ENCODE assay signal across 27 mouse cellular contexts in genomic region chr10:69166514-69166913, GRCm38 (mm10). TPM values are rescaled to one million over a fixed set of nuclear protein-coding genes. Genes with fewer than 3 reads are reported as not detected.
DNase-seq lines count a peak whose midpoint lies in the region; ATAC-seq and TF ChIP-seq lines count a peak whose summit lies in the region.
"Had no signal": no experiment of that assay in that cellular context is flagged by ENCODE, and none has a peak within 500 bp of the region (broad histone marks: within the 10 kb centered on the region; RNA-seq: fewer than 3 reads in every experiment).

No protein-coding gene starts in this region.

- H3K27me3 ChIP-seq in hindbrain, postnatal 0 days (ENCODE audit: insufficient read depth, low read length) = no peaks in the 10 kb centered on the region
- no peaks in the 10 kb centered on the region for H3K27me3 ChIP-seq in hindbrain, embryonic 13.5 days
- no peaks in the 10 kb centered on the region for H3K27me3 ChIP-seq in kidney, postnatal 0 days (ENCODE audit: insufficient read depth, low read length)
- H3K27me3 ChIP-seq in testis, adult 2 months (ENCODE audit: control insufficient read depth, insufficient read depth, low read length) = no peaks in the 10 kb centered on the region
- H3K27me3 ChIP-seq in stomach, postnatal 0 days (ENCODE audit: control insufficient read depth, insufficient read depth, low read length) = no peaks in the 10 kb centered on the region
- no peaks in the 10 kb centered on the region for H3K27me3 ChIP-seq in forebrain, embryonic 16.5 days (replicated peaks; ENCODE audit: control insufficient read depth, insufficient read depth, low read length)
- H3K27me3 ChIP-seq: embryonic facial prominence, embryonic 13.5 days; forebrain, embryonic 12.5 days; limb, embryonic 13.5 days; midbrain, embryonic 12.5 days had no signal

- H3K9ac ChIP-seq in hindbrain, postnatal 0 days (replicated peaks; ENCODE audit: low read length) = no peak overlapping the region
- no peak overlapping the region for H3K9ac ChIP-seq in hindbrain, embryonic 13.5 days
- H3K9ac ChIP-seq in kidney, postnatal 0 days (ENCODE audit: low read depth, low read length) = no peak overlapping the region
- no peak overlapping the region for H3K9ac ChIP-seq in stomach, postnatal 0 days (ENCODE audit: low read length)
- no peak overlapping the region for H3K9ac ChIP-seq in forebrain, embryonic 16.5 days (replicated peaks; ENCODE audit: low read depth, low read length)
- H3K9ac ChIP-seq: embryonic facial prominence, embryonic 13.5 days; forebrain, embryonic 12.5 days; limb, embryonic 13.5 days; midbrain, embryonic 12.5 days had no signal

- H3K4me3 ChIP-seq in hindbrain, postnatal 0 days (ENCODE audit: low read length) = no peak overlapping the region
- H3K4me3 ChIP-seq in hindbrain, embryonic 13.5 days = no peak overlapping the region
- no peak overlapping the region for H3K4me3 ChIP-seq in kidney, postnatal 0 days (replicated peaks; ENCODE audit: low read depth, low read length)
- H3K4me3 ChIP-seq in testis, adult 2 months (ENCODE audit: control insufficient read depth, low read depth, low read length) = peak overlapping the region; percentile 87
- H3K4me3 ChIP-seq in stomach, postnatal 0 days (ENCODE audit: low read depth, low read length) = no peak overlapping the region
- no peak overlapping the region for H3K4me3 ChIP-seq in forebrain, embryonic 16.5 days (replicated peaks; ENCODE audit: low read length)
- H3K4me3 ChIP-seq: embryonic facial prominence, embryonic 13.5 days; erythroblast, embryonic 14.5 days; forebrain, embryonic 12.5 days; hindbrain, embryonic 10.5 days; layer of hippocampus, adult 2 months; limb, embryonic 13.5 days; midbrain, embryonic 12.5 days had no signal

- H3K36me3 ChIP-seq in hindbrain, postnatal 0 days (ENCODE audit: insufficient read depth, low read length) = no peaks in the 10 kb centered on the region
- H3K36me3 ChIP-seq in hindbrain, embryonic 13.5 days = no peaks in the 10 kb centered on the region
- H3K36me3 ChIP-seq in kidney, postnatal 0 days (ENCODE audit: insufficient read depth, low read length) = no peaks in the 10 kb centered on the region
- no peaks in the 10 kb centered on the region for H3K36me3 ChIP-seq in testis, adult 2 months (ENCODE audit: control insufficient read depth, insufficient read depth, low read length)
- no peaks in the 10 kb centered on the region for H3K36me3 ChIP-seq in stomach, postnatal 0 days (ENCODE audit: control insufficient read depth, insufficient read depth, low read length)
- H3K36me3 ChIP-seq in forebrain, embryonic 16.5 days (ENCODE audit: control insufficient read depth, insufficient read depth) = no peaks in the 10 kb centered on the region
- H3K36me3 ChIP-seq: embryonic facial prominence, embryonic 13.5 days; forebrain, embryonic 12.5 days; hindbrain, embryonic 10.5 days; limb, embryonic 13.5 days; midbrain, embryonic 12.5 days had no signal

- H3K4me2 ChIP-seq in hindbrain, postnatal 0 days (ENCODE audit: low read depth, low read length) = no peak overlapping the region
- no peak overlapping the region for H3K4me2 ChIP-seq in hindbrain, embryonic 13.5 days
- H3K4me2 ChIP-seq in kidney, postnatal 0 days (ENCODE audit: low read length) = no peak overlapping the region
- no peak overlapping the region for H3K4me2 ChIP-seq in stomach, postnatal 0 days (replicated peaks; ENCODE audit: low read depth)
- no peak overlapping the region for H3K4me2 ChIP-seq in forebrain, embryonic 16.5 days (ENCODE audit: low read length)
- H3K4me2 ChIP-seq: embryonic facial prominence, embryonic 13.5 days; forebrain, embryonic 12.5 days; heart, embryonic 11.5 days; limb, embryonic 13.5 days; midbrain, embryonic 12.5 days had no signal

- whole genome bisulfite sequencing in hindbrain, postnatal 0 days = 81% methylated on average over 12 of the region's 12 CpGs
- WGBS in hindbrain, embryonic 13.5 days = 83% methylated on average over 12 of the region's 12 CpGs
- 52% methylated on average over 12 of the region's 12 CpGs for WGBS in kidney, postnatal 0 days
- 72% methylated on average over 12 of the region's 12 CpGs for WGBS in stomach, postnatal 0 days
- 82% methylated on average over 12 of the region's 12 CpGs for WGBS in forebrain, embryonic 16.5 days

- no peak for TF ChIP-seq EP300 in stomach, postnatal 0 days (optimal IDR thresholded peaks at IDR 0.05)

- H3K9me3 ChIP-seq in hindbrain, postnatal 0 days (ENCODE audit: low read length) = 0 out of 2 replicates have a peak, but pooled peaks cover 2% of the 10 kb centered on the region
- H3K9me3 ChIP-seq in hindbrain, embryonic 13.5 days = 0 out of 2 replicates have a peak, but pooled peaks cover 3% of the 10 kb centered on the region
- no peaks in the 10 kb centered on the region for H3K9me3 ChIP-seq in kidney, postnatal 0 days (replicated peaks; ENCODE audit: low read length)
- no peaks in the 10 kb centered on the region for H3K9me3 ChIP-seq in stomach, postnatal 0 days (ENCODE audit: control insufficient read depth, low read length)
- no peaks in the 10 kb centered on the region for H3K9me3 ChIP-seq in forebrain, embryonic 16.5 days (ENCODE audit: control insufficient read depth, low read length)
- H3K9me3 ChIP-seq: embryonic facial prominence, embryonic 13.5 days; forebrain, embryonic 12.5 days; midbrain, embryonic 12.5 days had no signal

- 0 out of 2 replicates have a peak, but pooled peaks have one; percentile 14 for TF ChIP-seq POLR2A in testis, adult 2 months (IDR thresholded peaks at IDR 0.05; ENCODE audit: control insufficient read depth, low read depth, low read length)

- H3K27ac ChIP-seq in hindbrain, postnatal 0 days = peak overlapping the region; percentile 5; the same call in 1 of the 2 replicates
- no peak overlapping the region for H3K27ac ChIP-seq in hindbrain, embryonic 13.5 days
- peak overlapping the region; percentile 60 for H3K27ac ChIP-seq in kidney, postnatal 0 days
- no peak overlapping the region for H3K27ac ChIP-seq in testis, adult 2 months (ENCODE audit: control insufficient read depth, insufficient read depth, low read depth, low read length)
- peak overlapping the region; percentile 45; the same call in 1 of the 2 replicates for H3K27ac ChIP-seq in stomach, postnatal 0 days (replicated peaks)
- H3K27ac ChIP-seq in forebrain, embryonic 16.5 days (ENCODE audit: low read length) = no peak overlapping the region
- H3K27ac ChIP-seq: embryonic facial prominence, embryonic 13.5 days; forebrain, embryonic 12.5 days; hindbrain, embryonic 10.5 days; layer of hippocampus, adult 2 months; limb, embryonic 13.5 days; midbrain, embryonic 12.5 days had no signal

- no peak for ATAC-seq in hindbrain, postnatal 0 days
- ATAC-seq in hindbrain, embryonic 13.5 days (ENCODE audit: low FRiP score) = no peak
- no peak for ATAC-seq in kidney, postnatal 0 days (replicated peaks; ENCODE audit: low FRiP score, low read depth)
- ATAC-seq in stomach, postnatal 0 days (ENCODE audit: low FRiP score, low TSS enrichment) = no peak
- no peak for ATAC-seq in forebrain, embryonic 16.5 days
- ATAC-seq: CD4-positive, CD25-positive, alpha-beta regulatory T cell, adult 4 months had no signal

- TF ChIP-seq CTCF in hindbrain, postnatal 0 days (IDR thresholded peaks at IDR 0.05; ENCODE audit: low read depth) = no peak
- TF ChIP-seq CTCF in kidney, postnatal 0 days (IDR thresholded peaks at IDR 0.05; ENCODE audit: low read depth) = no peak
- no peak for TF ChIP-seq CTCF in testis, adult 2 months (IDR thresholded peaks at IDR 0.05; ENCODE audit: control insufficient read depth, insufficient read depth, insufficient replicate concordance, low read depth, low read length)
- no peak for TF ChIP-seq CTCF in stomach, postnatal 0 days (IDR thresholded peaks at IDR 0.05; ENCODE audit: low read depth)

- no peak for DNase-seq in hindbrain, postnatal 0 days (ENCODE audit: low spot score)
- DNase-seq in kidney, postnatal 0 days (ENCODE audit: low spot score) = peak; percentile 29
- DNase-seq in kidney, adult 9 months = no peak
- no peak for DNase-seq in testis, postnatal 14 days (ENCODE audit: low spot score)
- no peak for DNase-seq in stomach, postnatal 0 days (ENCODE audit: low spot score)
- DNase-seq: adrenal gland, adult 2 months; cerebellum, adult 18-20 months; cerebellum, postnatal 14 days; gastrocnemius, postnatal 10 days; layer of hippocampus, postnatal 36 days; lung, adult 2 months; lung, postnatal 14 days; right cerebral cortex, postnatal 14 days; spleen, adult 18-20 months had no signal

- H3K4me1 ChIP-seq in hindbrain, postnatal 0 days (ENCODE audit: insufficient read depth, low read length) = no peaks in the 10 kb centered on the region
- H3K4me1 ChIP-seq in hindbrain, embryonic 13.5 days (replicated peaks) = no peaks in the 10 kb centered on the region
- H3K4me1 ChIP-seq in kidney, postnatal 0 days (replicated peaks; ENCODE audit: insufficient read depth, low read length) = no peaks in the 10 kb centered on the region
- peaks cover 9% of the 10 kb centered on the region for H3K4me1 ChIP-seq in testis, adult 2 months (ENCODE audit: control insufficient read depth, insufficient read depth, low read length)
- no peaks in the 10 kb centered on the region for H3K4me1 ChIP-seq in stomach, postnatal 0 days (replicated peaks; ENCODE audit: control insufficient read depth, insufficient read depth)
- no peaks in the 10 kb centered on the region for H3K4me1 ChIP-seq in forebrain, embryonic 16.5 days (replicated peaks; ENCODE audit: control insufficient read depth, insufficient read depth, low read length)
- H3K4me1 ChIP-seq: embryonic facial prominence, embryonic 13.5 days; forebrain, embryonic 12.5 days; hindbrain, embryonic 10.5 days; midbrain, embryonic 12.5 days had no signal

RNA-seq across cellular contexts. Expression of gene Rhobtb1, which starts 15.3 kb away (rescaled TPM):
- total RNA-seq in hindbrain, postnatal 0 days (2014; rRNA removed) = 9.1 and 10.9 TPM in 2 replicates
- 11.6 and 13.3 TPM in 2 replicates for polyA plus RNA-seq in hindbrain, postnatal 0 days (2015; fragmentation: Nextera tagmentation; extraction: Ambion mirVana)
- polyA plus RNA-seq in hindbrain, embryonic 13.5 days (2015; fragmentation: Nextera tagmentation; extraction: Ambion mirVana) = 17.4 and 20.6 TPM in 2 replicates
- polyA plus RNA-seq in kidney, postnatal 0 days (2015; fragmentation: Nextera tagmentation; extraction: Ambion mirVana) = 23.3 and 24.6 TPM in 2 replicates
- polyA plus RNA-seq in testis, adult 2 months (2012; rRNA removed) = 20.0 and 22.4 TPM in 2 replicates
- 27.1 and 34.4 TPM in 2 replicates for polyA plus RNA-seq in stomach, postnatal 0 days (2015; fragmentation: Nextera tagmentation; extraction: Ambion mirVana)
- 12.2 and 14.2 TPM in 2 replicates for polyA plus RNA-seq in forebrain, embryonic 16.5 days (2015; fragmentation: Nextera tagmentation; extraction: Ambion mirVana)
- polyA plus RNA-seq: CD4-positive, CD25-positive, alpha-beta regulatory T cell, adult 4 months had no signal

RNA-seq across cellular contexts. Expression of gene A930033H14Rik, which starts 46.4 kb away (rescaled TPM):
- total RNA-seq in hindbrain, postnatal 0 days (2014; rRNA removed) = 0.47 and 0.61 TPM in 2 replicates
- polyA plus RNA-seq in hindbrain, postnatal 0 days (2015; fragmentation: Nextera tagmentation; extraction: Ambion mirVana) = 1.4 TPM in 2 replicates
- 1.4 TPM in 2 replicates for polyA plus RNA-seq in hindbrain, embryonic 13.5 days (2015; fragmentation: Nextera tagmentation; extraction: Ambion mirVana)
- 2.3 and 2.9 TPM in 2 replicates for polyA plus RNA-seq in kidney, postnatal 0 days (2015; fragmentation: Nextera tagmentation; extraction: Ambion mirVana)
- polyA plus RNA-seq in testis, adult 2 months (2012; rRNA removed) = 1.4 and 1.5 TPM in 2 replicates
- 1.2 and 1.5 TPM in 2 replicates for polyA plus RNA-seq in stomach, postnatal 0 days (2015; fragmentation: Nextera tagmentation; extraction: Ambion mirVana)
- polyA plus RNA-seq in forebrain, embryonic 16.5 days (2015; fragmentation: Nextera tagmentation; extraction: Ambion mirVana) = 1.1 TPM in 2 replicates
- total RNA-seq: neutrophil, adult 5-6 weeks had no signal
- polyA plus RNA-seq: CD4-positive, CD25-positive, alpha-beta regulatory T cell, adult 4 months; erythroblast, embryonic 14.5 days had no signal

Comparison
In these comparisons a context has a peak if more than half of its experiments do, and no peak if none do; other contexts are left out.
1. H3K27ac ChIP-seq: peak in hindbrain, postnatal 0 days (single experiment), kidney, postnatal 0 days (single experiment) and stomach, postnatal 0 days (single experiment); none in hindbrain, embryonic 13.5 days (single experiment), testis, adult 2 months (single experiment) and forebrain, embryonic 16.5 days (single experiment).